10 mouse cellular contexts compared by ENCODE assay signal in genomic region chr4:114595188-114595701, GRCm38 (mm10).
A peak's percentile ranks its signal among the peaks of the same experiment; 100 is the strongest.
DNase-seq lines count a peak whose midpoint lies in the region; ATAC-seq and TF ChIP-seq lines count a peak whose summit lies in the region.
"Had no signal": no experiment of that assay in that cellular context is flagged by ENCODE, and none has a peak within 500 bp of the region (broad histone marks: within the 10 kb centered on the region; RNA-seq: fewer than 3 reads in every experiment).

No protein-coding gene starts in this region.

- no peak overlapping the region for H3K4me2 ChIP-seq in hindbrain, embryonic 16.5 days (ENCODE audit: low read length)
- no peak overlapping the region for H3K4me2 ChIP-seq in hindbrain, embryonic 12.5 days (replicated peaks)
- 0 out of 2 replicates have a peak overlapping the region, but pooled peaks have one; percentile 3 for H3K4me2 ChIP-seq in limb, embryonic 15.5 days
- no peak overlapping the region for H3K4me2 ChIP-seq in forebrain, postnatal 0 days (ENCODE audit: low read depth)
- H3K4me2 ChIP-seq in forebrain, embryonic 11.5 days (ENCODE audit: low read depth, low read length, severe bottlenecking), result no peak overlapping the region
- H3K4me2 ChIP-seq: forebrain, embryonic 12.5 days had no signal

- H3K4me3 ChIP-seq in hindbrain, embryonic 16.5 days (ENCODE audit: low read length), result no peak overlapping the region
- H3K4me3 ChIP-seq in hindbrain, embryonic 12.5 days, result no peak overlapping the region
- no peak overlapping the region for H3K4me3 ChIP-seq in limb, embryonic 15.5 days
- H3K4me3 ChIP-seq in forebrain, postnatal 0 days (ENCODE audit: low read depth, low read length), result no peak overlapping the region
- no peak overlapping the region for H3K4me3 ChIP-seq in forebrain, embryonic 11.5 days (ENCODE audit: low read depth, low read length)
- H3K4me3 ChIP-seq: forebrain, embryonic 12.5 days; megakaryocyte, embryonic 14.5 days had no signal

- H3K9ac ChIP-seq in hindbrain, embryonic 16.5 days (ENCODE audit: low read depth, low read length), result no peak overlapping the region
- H3K9ac ChIP-seq in hindbrain, embryonic 12.5 days, result no peak overlapping the region
- H3K9ac ChIP-seq in limb, embryonic 15.5 days, result no peak overlapping the region
- no peak overlapping the region for H3K9ac ChIP-seq in forebrain, postnatal 0 days
- no peak overlapping the region for H3K9ac ChIP-seq in forebrain, embryonic 11.5 days (ENCODE audit: low read length)
- H3K9ac ChIP-seq: forebrain, embryonic 12.5 days had no signal

- intact Hi-C loops in gastrocnemius, postnatal 14 days (cut with DNase I; ENCODE audit: low total_unique reads), result no loop called here

- no peaks in the 10 kb centered on the region; the same call in 1 of the 2 replicates for H3K4me1 ChIP-seq in hindbrain, embryonic 16.5 days (ENCODE audit: control insufficient read depth, insufficient read depth, low read depth, low read length)
- H3K4me1 ChIP-seq in hindbrain, embryonic 12.5 days, result peaks cover 7% of the 10 kb centered on the region; the same call in 1 of the 2 replicates
- H3K4me1 ChIP-seq in limb, embryonic 15.5 days, result peaks cover 29% of the 10 kb centered on the region
- no peaks in the 10 kb centered on the region for H3K4me1 ChIP-seq in forebrain, postnatal 0 days (ENCODE audit: insufficient read depth)
- H3K4me1 ChIP-seq in forebrain, embryonic 11.5 days (replicated peaks; ENCODE audit: control insufficient read depth, insufficient read depth, low read length), result no peaks in the 10 kb centered on the region
- H3K4me1 ChIP-seq: megakaryocyte, embryonic 14.5 days had no signal

- no peak overlapping the region for H3K27ac ChIP-seq in hindbrain, embryonic 16.5 days (ENCODE audit: low read depth, low read length)
- H3K27ac ChIP-seq in hindbrain, embryonic 12.5 days, result no peak overlapping the region
- 0 out of 2 replicates have a peak overlapping the region, but pooled peaks have one; percentile 11 for H3K27ac ChIP-seq in limb, embryonic 15.5 days
- H3K27ac ChIP-seq in forebrain, postnatal 0 days (ENCODE audit: low read depth, low read length), result no peak overlapping the region
- H3K27ac ChIP-seq in forebrain, embryonic 11.5 days (ENCODE audit: low read depth, low read length), result no peak overlapping the region
- H3K27ac ChIP-seq: forebrain, embryonic 12.5 days had no signal

- H3K9me3 ChIP-seq in hindbrain, embryonic 16.5 days (ENCODE audit: control insufficient read depth, low read length), result no peaks in the 10 kb centered on the region
- no peaks in the 10 kb centered on the region for H3K9me3 ChIP-seq in hindbrain, embryonic 12.5 days (replicated peaks)
- no peaks in the 10 kb centered on the region for H3K9me3 ChIP-seq in limb, embryonic 15.5 days
- no peaks in the 10 kb centered on the region for H3K9me3 ChIP-seq in forebrain, postnatal 0 days (ENCODE audit: low read length)
- no peaks in the 10 kb centered on the region for H3K9me3 ChIP-seq in forebrain, embryonic 11.5 days (ENCODE audit: control insufficient read depth, low read length)
- H3K9me3 ChIP-seq: forebrain, embryonic 12.5 days; megakaryocyte, embryonic 14.5 days had no signal

- no peak for TF ChIP-seq CTCF in forebrain, postnatal 0 days (IDR thresholded peaks at IDR 0.05; ENCODE audit: low read depth)

- H3K36me3 ChIP-seq in hindbrain, embryonic 16.5 days (ENCODE audit: control insufficient read depth, insufficient read depth, low read length), result no peaks in the 10 kb centered on the region
- H3K36me3 ChIP-seq in hindbrain, embryonic 12.5 days, result no peaks in the 10 kb centered on the region
- 0 out of 2 replicates have a peak, but pooled peaks cover 6% of the 10 kb centered on the region for H3K36me3 ChIP-seq in limb, embryonic 15.5 days
- no peaks in the 10 kb centered on the region for H3K36me3 ChIP-seq in forebrain, postnatal 0 days (ENCODE audit: insufficient read depth)
- H3K36me3 ChIP-seq in forebrain, embryonic 11.5 days (ENCODE audit: control insufficient read depth, insufficient read depth, low read length), result no peaks in the 10 kb centered on the region
- H3K36me3 ChIP-seq: forebrain, embryonic 12.5 days had no signal

- DNase-seq in adipocyte (ENCODE audit: low spot score), result peak; percentile 21
- DNase-seq in gastrocnemius, postnatal 14 days, result peak; percentile 23
- no peak for DNase-seq in forebrain, postnatal 0 days
- DNase-seq in forebrain, embryonic 11.5 days (ENCODE audit: low spot score), result no peak
- no peak for DNase-seq in spleen, postnatal 4 days (ENCODE audit: low spot score in 2 of 2)

- H3K27me3 ChIP-seq in hindbrain, embryonic 16.5 days (replicated peaks; ENCODE audit: control insufficient read depth, insufficient read depth, low read length), result no peaks in the 10 kb centered on the region
- no peaks in the 10 kb centered on the region for H3K27me3 ChIP-seq in hindbrain, embryonic 12.5 days
- peaks cover 9% of the 10 kb centered on the region; the same call in 1 of the 2 replicates for H3K27me3 ChIP-seq in limb, embryonic 15.5 days
- no peaks in the 10 kb centered on the region for H3K27me3 ChIP-seq in forebrain, postnatal 0 days (ENCODE audit: insufficient read depth, low read length)
- no peaks in the 10 kb centered on the region for H3K27me3 ChIP-seq in forebrain, embryonic 11.5 days (ENCODE audit: control insufficient read depth, insufficient read depth, low read length)
- H3K27me3 ChIP-seq: forebrain, embryonic 12.5 days had no signal

- 32% methylated on average over 2 of the region's 2 CpGs for WGBS in hindbrain, embryonic 16.5 days
- 38% methylated on average over 2 of the region's 2 CpGs for WGBS in hindbrain, embryonic 12.5 days
- WGBS in limb, embryonic 15.5 days, result 43% methylated on average over 2 of the region's 2 CpGs
- WGBS in forebrain, postnatal 0 days, result 38% methylated on average over 2 of the region's 2 CpGs
- 41% methylated on average over 2 of the region's 2 CpGs for WGBS in forebrain, embryonic 11.5 days

- ATAC-seq in hindbrain, embryonic 16.5 days, result peak; percentile 71
- ATAC-seq in hindbrain, embryonic 12.5 days (ENCODE audit: low FRiP score), result no peak
- ATAC-seq in limb, embryonic 15.5 days (ENCODE audit: insufficient number of reproducible peaks, low FRiP score, low TSS enrichment, low read depth), result 0 out of 2 replicates have a peak, but pooled peaks have one; percentile 47
- no peak for ATAC-seq in forebrain, postnatal 0 days
- no peak for ATAC-seq in forebrain, embryonic 11.5 days (replicated peaks; ENCODE audit: low FRiP score)

Comparison
In these comparisons a context has a peak if more than half of its experiments do, and no peak if none do; other contexts are left out.
1. ATAC-seq: peak in hindbrain, embryonic 16.5 days (single experiment) and limb, embryonic 15.5 days (single experiment); none in hindbrain, embryonic 12.5 days (single experiment), forebrain, postnatal 0 days (single experiment) and forebrain, embryonic 11.5 days (single experiment).
2. DNase-seq: peak in adipocyte (single experiment) and gastrocnemius, postnatal 14 days (single experiment); none in forebrain, postnatal 0 days (single experiment), forebrain, embryonic 11.5 days (single experiment) and spleen, postnatal 4 days (0 of 2).